Mouse (Mus musculus) heart, embryonic 16.5 days (tissue): ENCODE measurements around the gene Crb2. TPM values are rescaled to one million over a fixed set of nuclear protein-coding genes. Genes with fewer than 3 reads are reported as not detected.
A peak's percentile ranks its signal among the peaks of the same experiment; 100 is the strongest.

Experiments used
- ATAC-seq: fragments of 200-750 bp; cut with Nextera tagmentation; replicated peaks from 2 replicates; pipeline ENCODE4 v1.8.0; 2017; ENCODE audit warnings: moderate number of reproducible peaks; ENCODE audit not compliant: insufficient read depth, low FRiP score; ENCODE audit errors: extremely low read depth
- H3K27ac ChIP-seq: fragments of 300-500 bp; sonication (generic); 2 replicates; pipeline ENCODE4 v1.5.1; 2014; ENCODE audit warnings: mild to moderate bottlenecking, low read length, control low read depth, moderate library complexity
- H3K27me3 ChIP-seq: fragments of 300-500 bp; sonication (generic); 2 replicates; pipeline ENCODE4 v1.6.1; 2014; ENCODE audit warnings: low read length, mixed read lengths; ENCODE audit not compliant: control insufficient read depth, insufficient read depth
- H3K36me3 ChIP-seq: fragments of 300-500 bp; sonication (generic); 2 replicates; pipeline ENCODE4 v1.6.1; 2014; ENCODE audit not compliant: control insufficient read depth, insufficient read depth
- H3K4me1 ChIP-seq: fragments of 300-500 bp; sonication (generic); 2 replicates; pipeline ENCODE4 v1.6.1; 2014; ENCODE audit warnings: low read length, mixed read lengths; ENCODE audit not compliant: control insufficient read depth, insufficient read depth
- H3K4me2 ChIP-seq: fragments of 300-500 bp; sonication (generic); 2 replicates; pipeline ENCODE4 v1.6.1; 2014; ENCODE audit warnings: low read depth, mild to moderate bottlenecking, control low read depth, low read length
- H3K4me3 ChIP-seq: fragments of 300-500 bp; sonication (generic); 2 replicates; pipeline ENCODE4 v1.5.1; 2014; ENCODE audit warnings: mild to moderate bottlenecking, control low read depth, low read length
- H3K9ac ChIP-seq: fragments of 300-500 bp; sonication (generic); 2 replicates; pipeline ENCODE4 v1.6.1; 2014; ENCODE audit warnings: low read length, control low read depth
- H3K9me3 ChIP-seq: fragments of 300-500 bp; sonication (generic); replicated peaks from 2 replicates; pipeline ENCODE4 v1.6.1; 2016; ENCODE audit warnings: low read length; ENCODE audit not compliant: control insufficient read depth
- WGBS: fragments of 180-500 bp; shearing (Covaris S2); extraction: QIAGEN DNeasy Blood & Tissue Kit; methylation state at CpG from one replicate; pipeline ENCODE4 v1.1.7; 2014; 5-methylcytosine and 5-hydroxymethylcytosine counted together
- polyA plus RNA-seq: library from polyadenylated mRNA; unstranded; fragments of >200 nt; fragmentation: Nextera tagmentation; extraction: Ambion mirVana; gene quantifications from 2 replicates; pipeline ENCODE4 v1.2.1, GENCODE M21; 2015

The Crb2 gene
- polyA plus RNA-seq, 1 experiment from 2014 or later: 0.87 TPM

GRCm38 (mm10) chr2:37776611-37777411 lies 762 bp downstream of the Crb2 start:
- peaks cover 22% of the 10 kb centered on the region for H3K4me1 ChIP-seq
- no peak for ATAC-seq

GRCm38 (mm10) chr2:37777958-37778720 lies 2.1 kb downstream of the Crb2 start:
- ATAC-seq: no peak
- 47% methylated on average over 10 of the region's 10 CpGs for WGBS
- Histone ChIP-seq H3K4me1 (peaks cover 22% of the 10 kb centered on the region), H3K9me3 (no peaks in the 10 kb centered on the region), H3K27ac (no peak overlapping the region), H3K4me3 (no peak overlapping the region), H3K4me2 (no peak overlapping the region), H3K36me3 (no peaks in the 10 kb centered on the region), H3K27me3 (peaks cover 8% of the 10 kb centered on the region), H3K9ac (no peak overlapping the region)

More at GRCm38 (mm10) chr2:37776611-37777411, 762 bp downstream of the Crb2 start:
- no peaks in the 10 kb centered on the region for H3K9me3 ChIP-seq
- 17% methylated on average over 20 of the region's 20 CpGs for WGBS
- peaks cover 8% of the 10 kb centered on the region for H3K27me3 ChIP-seq
- no peaks in the 10 kb centered on the region for H3K36me3 ChIP-seq
- peak overlapping the region; percentile 35; the same call in 1 of the 2 replicates for H3K4me3 ChIP-seq
- no peak overlapping the region for H3K9ac ChIP-seq
- no peak overlapping the region for H3K27ac ChIP-seq
- peak overlapping the region; percentile 57 for H3K4me2 ChIP-seq

- Histone ChIP-seq H3K27me3 (peaks cover 8% of the 10 kb centered on the region), H3K4me1 (peaks cover 22% of the 10 kb centered on the region), H3K4me2 (peak overlapping the region; percentile 61), H3K9ac (peak overlapping the region; percentile 18), H3K36me3 (no peaks in the 10 kb centered on the region), H3K27ac (peak overlapping the region; percentile 47; the same call in 1 of the 2 replicates), H3K4me3 (peak overlapping the region; percentile 40), H3K9me3 (no peaks in the 10 kb centered on the region)
- WGBS: 4% methylated on average over 14 of the region's 14 CpGs
- ATAC-seq: peak; percentile 43
Observed at GRCm38 (mm10) chr2:37780270-37780929, 4.4 kb downstream of the Crb2 start.

GRCm38 (mm10) chr2:37781421-37781820 lies 5.4 kb downstream of the Crb2 start:
- Histone ChIP-seq H3K4me3 (no peak overlapping the region), H3K27ac (no peak overlapping the region), H3K27me3 (peaks cover 14% of the 10 kb centered on the region), H3K9ac (no peak overlapping the region), H3K4me2 (no peak overlapping the region), H3K4me1 (peaks cover 20% of the 10 kb centered on the region), H3K9me3 (0 out of 2 replicates have a peak, but pooled peaks cover 2% of the 10 kb centered on the region), H3K36me3 (no peaks in the 10 kb centered on the region)
- WGBS: 36% methylated on average over 3 of the region's 3 CpGs
- ATAC-seq: no peak

- 48% methylated on average over 7 of the region's 7 CpGs for WGBS
- H3K4me2 ChIP-seq: no peak overlapping the region
- H3K9ac ChIP-seq: no peak overlapping the region
- no peaks in the 10 kb centered on the region for H3K36me3 ChIP-seq
- no peak for ATAC-seq
- no peak overlapping the region for H3K27ac ChIP-seq
- H3K4me1 ChIP-seq: peaks cover 21% of the 10 kb centered on the region
- H3K27me3 ChIP-seq: peaks cover 14% of the 10 kb centered on the region
- 0 out of 2 replicates have a peak, but pooled peaks cover 2% of the 10 kb centered on the region for H3K9me3 ChIP-seq
- no peak overlapping the region for H3K4me3 ChIP-seq
Observed at GRCm38 (mm10) chr2:37782002-37782401, 6.0 kb downstream of the Crb2 start.

- Histone ChIP-seq H3K9ac (no peak overlapping the region), H3K27me3 (peaks cover 15% of the 10 kb centered on the region), H3K9me3 (0 out of 2 replicates have a peak, but pooled peaks cover 2% of the 10 kb centered on the region), H3K36me3 (no peaks in the 10 kb centered on the region), H3K4me1 (peaks cover 29% of the 10 kb centered on the region), H3K4me3 (no peak overlapping the region), H3K27ac (no peak overlapping the region), H3K4me2 (no peak overlapping the region)
- no peak for ATAC-seq
- WGBS: 52% methylated on average over 5 of the region's 5 CpGs
Observed at GRCm38 (mm10) chr2:37784473-37784872, 8.4 kb downstream of the Crb2 start.

- WGBS: 17% methylated on average over 52 of the region's 52 CpGs
- Histone ChIP-seq H3K27ac (no peak overlapping the region), H3K9me3 (0 out of 2 replicates have a peak, but pooled peaks cover 2% of the 10 kb centered on the region), H3K27me3 (peaks cover 15% of the 10 kb centered on the region), H3K4me2 (peak overlapping the region; percentile 83), H3K9ac (peak overlapping the region; percentile 54), H3K4me1 (peaks cover 13% of the 10 kb centered on the region), H3K36me3 (no peaks in the 10 kb centered on the region), H3K4me3 (peak overlapping the region; percentile 53)
- no peak for ATAC-seq
Observed at GRCm38 (mm10) chr2:37786461-37786860, 10.4 kb downstream of the Crb2 start.

- Histone ChIP-seq H3K27me3 (peaks cover 29% of the 10 kb centered on the region), H3K9ac (no peak overlapping the region), H3K9me3 (0 out of 2 replicates have a peak, but pooled peaks cover 2% of the 10 kb centered on the region), H3K4me2 (no peak overlapping the region), H3K27ac (no peak overlapping the region), H3K36me3 (no peaks in the 10 kb centered on the region), H3K4me3 (no peak overlapping the region), H3K4me1 (peaks cover 12% of the 10 kb centered on the region)
- ATAC-seq: peak; percentile 52
- 38% methylated on average over 7 of the region's 7 CpGs for WGBS
Observed at GRCm38 (mm10) chr2:37788176-37788962, 12.3 kb downstream of the Crb2 start.
